Mouse (Mus musculus) midbrain, embryonic 15.5 days (tissue): ENCODE measurements around the gene Aprt. TPM values are rescaled to one million over a fixed set of nuclear protein-coding genes. Genes with fewer than 3 reads are reported as not detected.
A peak's percentile ranks its signal among the peaks of the same experiment; 100 is the strongest.

Experiments
- ATAC-seq: fragments of 200-750 bp; cut with Nextera tagmentation; replicated peaks from 2 replicates; pipeline ENCODE4 v1.8.0; 2017; ENCODE audit warnings: moderate TSS enrichment
- H3K27ac ChIP-seq: fragments of 300-500 bp; sonication (generic); 2 replicates; pipeline ENCODE4 v1.5.1; 2015; ENCODE audit warnings: mild to moderate bottlenecking, inconsistent platforms
- H3K27me3 ChIP-seq: fragments of 300-500 bp; sonication (generic); replicated peaks from 2 replicates; pipeline ENCODE4 v1.6.1; 2015; ENCODE audit warnings: inconsistent platforms
- H3K36me3 ChIP-seq: fragments of 300-500 bp; sonication (generic); replicated peaks from 2 replicates; pipeline ENCODE4 v1.6.1; 2015; ENCODE audit warnings: inconsistent platforms
- H3K4me1 ChIP-seq: fragments of 300-500 bp; sonication (generic); 2 replicates; pipeline ENCODE4 v1.6.1; 2015; ENCODE audit warnings: inconsistent platforms
- H3K4me2 ChIP-seq: fragments of 300-500 bp; sonication (generic); 2 replicates; pipeline ENCODE4 v1.6.1; 2015; ENCODE audit warnings: inconsistent platforms, mild to moderate bottlenecking, moderate library complexity
- H3K4me3 ChIP-seq: fragments of 300-500 bp; sonication (generic); 2 replicates; pipeline ENCODE4 v1.5.1; 2015; ENCODE audit warnings: mild to moderate bottlenecking, inconsistent platforms
- H3K9ac ChIP-seq: fragments of 300-500 bp; sonication (generic); 2 replicates; pipeline ENCODE4 v1.6.1; 2015; ENCODE audit warnings: mild to moderate bottlenecking, inconsistent platforms
- H3K9me3 ChIP-seq: fragments of 300-500 bp; sonication (generic); 2 replicates; pipeline ENCODE4 v1.6.1; 2016; ENCODE audit warnings: inconsistent platforms
- WGBS: fragments of 180-500 bp; shearing (Covaris S2); methylation state at CpG from one replicate; pipeline ENCODE4 v1.1.7; 2015; ENCODE audit warnings: mixed read lengths; 5-methylcytosine and 5-hydroxymethylcytosine counted together
- polyA plus RNA-seq: library from polyadenylated mRNA; unstranded; fragments of >200 nt; fragmentation: Nextera tagmentation; extraction: Ambion mirVana; gene quantifications from 2 replicates; pipeline ENCODE4 v1.2.1, GENCODE M21; 2015

The Aprt gene
- polyA plus RNA-seq, 1 experiment from 2014 or later: 166 TPM

DNA sequence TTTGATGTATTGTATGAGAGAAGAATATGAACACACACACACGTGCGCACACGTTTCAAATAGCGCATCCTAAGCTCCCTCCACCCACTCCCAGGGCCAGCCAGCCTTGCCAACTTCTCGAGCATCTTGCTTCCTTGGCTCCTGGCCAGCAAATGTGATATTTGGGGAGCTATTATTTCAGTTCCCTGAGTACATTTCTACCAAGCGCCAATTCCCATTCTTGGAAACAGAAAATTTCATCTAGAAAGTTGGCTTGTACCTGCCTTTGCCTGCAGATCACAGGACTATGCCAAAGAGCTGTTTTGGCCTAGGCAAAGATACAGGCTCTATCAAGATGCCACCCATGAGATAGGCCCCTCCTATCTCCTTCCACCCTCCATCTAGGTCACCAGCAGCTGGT is 21.9 kb downstream of the Aprt start:
- 82% methylated on average over 6 of the region's 6 CpGs for WGBS
- ATAC-seq: no peak
- Histone ChIP-seq H3K9ac (no peak overlapping the region), H3K36me3 (no peaks in the 10 kb centered on the region), H3K9me3 (no peaks in the 10 kb centered on the region), H3K4me2 (no peak overlapping the region), H3K27ac (no peak overlapping the region), H3K4me3 (no peak overlapping the region), H3K4me1 (peaks cover 14% of the 10 kb centered on the region), H3K27me3 (peaks cover 20% of the 10 kb centered on the region)

DNA sequence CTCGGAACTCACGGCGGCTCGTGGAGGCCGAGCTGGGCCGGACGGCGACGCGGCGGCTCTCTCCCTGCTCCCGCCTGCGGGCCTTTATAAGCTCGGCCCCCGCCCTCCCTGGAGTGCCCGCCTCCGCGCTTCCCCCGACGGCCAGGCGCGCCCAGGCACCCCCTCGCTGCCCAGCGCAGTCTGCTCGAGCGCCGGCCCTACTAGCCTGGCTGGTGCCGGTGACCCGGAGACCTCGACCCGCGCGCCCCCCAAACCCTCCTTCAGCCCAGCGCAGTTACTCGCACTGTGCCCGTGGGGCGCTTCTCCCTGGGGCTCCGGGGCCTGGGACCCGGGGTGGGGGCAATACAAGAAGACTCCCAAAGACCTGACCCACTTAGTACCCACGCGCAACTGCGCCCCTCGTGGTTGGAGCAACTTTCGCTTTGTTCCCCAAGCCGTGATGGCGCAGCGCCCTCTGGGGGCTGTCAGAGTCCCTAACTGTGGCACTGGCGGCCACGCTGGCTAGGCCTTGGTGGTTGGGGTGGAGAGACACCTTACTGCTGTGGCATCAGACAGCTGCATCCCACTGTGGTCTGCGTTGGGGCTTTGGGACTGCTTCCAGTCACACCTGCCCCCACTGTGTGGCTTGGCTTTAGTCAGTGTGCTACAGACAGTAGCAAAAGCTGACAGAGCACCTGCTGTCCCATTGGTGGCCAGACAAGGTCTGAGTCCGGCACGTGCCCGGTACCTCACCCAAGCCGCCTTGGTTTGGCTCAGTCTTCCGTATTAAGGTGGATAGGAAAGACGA is 25.3 kb downstream of the Aprt start, which contains the start of gene Piezo1:
TSS of gene Piezo1 (minus strand) at position 65 of the 787 bp plus-strand sequence.
- peaks cover 32% of the 10 kb centered on the region for H3K27me3 ChIP-seq
- WGBS: 12% methylated on average over 56 of the region's 56 CpGs
- no peaks in the 10 kb centered on the region for H3K36me3 ChIP-seq
- ATAC-seq: peak; percentile 42; the same call in 1 of the 2 replicates
- H3K4me2 ChIP-seq: peak within 1 kb of the TSS; percentile 89
- H3K4me1 ChIP-seq: peaks cover 14% of the 10 kb centered on the region
- peak within 1 kb of the TSS; percentile 46 for H3K9ac ChIP-seq
- no peak within 1 kb of the TSS for H3K27ac ChIP-seq
- H3K9me3 ChIP-seq: no peaks in the 10 kb centered on the region
- peak within 1 kb of the TSS; percentile 53 for H3K4me3 ChIP-seq

DNA sequence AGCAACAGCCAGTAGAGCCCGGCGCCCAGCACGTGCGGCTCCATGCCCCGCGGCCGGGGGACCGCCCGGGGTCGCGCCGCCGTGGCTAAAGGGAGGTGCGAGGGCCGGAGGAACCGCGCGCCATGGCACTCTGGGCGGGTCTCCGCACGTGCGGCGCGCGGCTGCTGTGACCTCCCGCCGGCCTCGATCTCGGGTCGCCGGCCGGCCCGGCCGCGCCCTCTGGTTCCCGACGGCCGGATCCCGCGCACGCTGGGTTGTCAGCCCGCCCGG is 25.8 kb downstream of the Aprt start:
- Histone ChIP-seq H3K36me3 (no peaks in the 10 kb centered on the region), H3K27ac (no peak overlapping the region), H3K4me2 (peak overlapping the region; percentile 89), H3K9me3 (no peaks in the 10 kb centered on the region), H3K9ac (peak overlapping the region; percentile 46), H3K27me3 (peaks cover 32% of the 10 kb centered on the region), H3K4me1 (peaks cover 14% of the 10 kb centered on the region), H3K4me3 (peak overlapping the region; percentile 53)
- 0% methylated on average over 43 of the region's 43 CpGs for WGBS
- ATAC-seq: no peak; the same call in 1 of the 2 replicates

DNA sequence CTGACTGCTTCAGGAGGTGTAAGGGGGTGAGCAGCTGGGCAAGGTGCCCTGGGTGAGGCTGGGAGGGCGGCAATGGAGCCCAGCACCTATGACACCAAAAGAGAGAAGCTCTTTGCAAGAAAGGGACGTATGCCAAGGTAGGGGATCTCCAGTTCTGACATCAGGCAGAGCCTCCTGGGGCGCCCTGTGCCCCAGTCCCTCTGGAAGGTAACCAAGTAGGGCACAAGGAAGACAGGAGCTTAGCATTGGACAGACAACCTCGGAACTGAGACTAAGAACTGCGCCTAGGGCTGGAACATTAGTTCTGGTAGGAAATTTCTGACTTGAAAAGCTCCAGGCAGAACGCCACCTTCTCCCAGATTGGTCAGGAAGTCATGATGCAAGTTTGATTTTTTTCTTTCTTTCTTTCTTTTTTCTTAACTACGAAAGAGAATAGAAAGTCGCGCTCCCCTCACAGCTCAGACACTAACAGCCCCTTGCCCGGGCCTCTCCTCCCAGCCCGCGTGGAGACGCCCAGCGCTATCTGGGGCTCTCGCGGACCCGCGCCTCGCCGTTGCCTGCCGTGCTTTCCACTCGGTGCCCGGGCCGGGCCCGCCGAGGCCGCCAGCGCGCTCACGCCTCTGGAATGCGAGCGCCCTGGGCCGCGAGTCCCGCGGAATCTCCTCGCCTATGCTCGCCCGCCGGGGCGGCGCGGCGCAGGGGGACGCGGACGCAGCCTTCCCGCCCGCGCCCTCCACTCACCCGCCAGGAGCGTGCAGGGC is 26.3 kb downstream of the Aprt start:
- peak overlapping the region; percentile 53 for H3K4me3 ChIP-seq
- H3K4me2 ChIP-seq: peak overlapping the region; percentile 89
- peak; percentile 58; the same call in 1 of the 2 replicates for ATAC-seq
- no peak overlapping the region for H3K27ac ChIP-seq
- peak overlapping the region; percentile 46 for H3K9ac ChIP-seq
- H3K36me3 ChIP-seq: no peaks in the 10 kb centered on the region
- 5% methylated on average over 48 of the region's 52 CpGs for WGBS
- no peaks in the 10 kb centered on the region for H3K9me3 ChIP-seq
- H3K4me1 ChIP-seq: peaks cover 14% of the 10 kb centered on the region
- peaks cover 32% of the 10 kb centered on the region for H3K27me3 ChIP-seq

DNA sequence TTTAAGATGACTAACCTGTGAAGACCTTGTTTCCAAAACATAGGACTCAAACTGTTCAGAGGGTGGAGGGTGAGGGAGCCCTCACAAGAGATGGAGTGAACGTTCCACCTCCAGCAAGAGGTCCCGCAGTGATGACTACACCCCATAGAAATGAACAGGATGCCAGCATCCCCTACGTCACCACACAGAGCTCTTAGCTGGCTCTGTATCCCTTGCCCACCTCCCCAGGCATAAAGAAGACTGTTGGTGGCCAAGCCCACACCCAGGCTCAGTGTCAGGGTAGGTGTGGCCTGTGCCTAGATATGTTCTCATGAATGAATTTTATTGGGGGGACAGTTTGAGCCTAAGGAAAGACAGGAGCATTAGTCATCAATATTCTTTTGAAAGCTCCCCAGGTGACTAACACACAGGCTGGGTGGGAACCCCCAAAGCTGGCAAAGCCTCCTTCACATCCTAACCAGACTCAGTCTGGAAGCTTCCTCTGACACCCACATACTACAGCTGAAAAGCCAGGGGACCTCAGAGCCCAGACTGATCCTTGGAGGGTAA is 27.7 kb downstream of the Aprt start:
- Histone ChIP-seq H3K9ac (peak overlapping the region; percentile 5; the same call in 1 of the 2 replicates), H3K4me2 (no peak overlapping the region), H3K4me3 (no peak overlapping the region), H3K27me3 (peaks cover 32% of the 10 kb centered on the region), H3K9me3 (no peaks in the 10 kb centered on the region), H3K36me3 (no peaks in the 10 kb centered on the region), H3K4me1 (peaks cover 14% of the 10 kb centered on the region), H3K27ac (no peak overlapping the region)
- ATAC-seq: no peak
- 72% methylated on average over 3 of the region's 3 CpGs for WGBS

DNA sequence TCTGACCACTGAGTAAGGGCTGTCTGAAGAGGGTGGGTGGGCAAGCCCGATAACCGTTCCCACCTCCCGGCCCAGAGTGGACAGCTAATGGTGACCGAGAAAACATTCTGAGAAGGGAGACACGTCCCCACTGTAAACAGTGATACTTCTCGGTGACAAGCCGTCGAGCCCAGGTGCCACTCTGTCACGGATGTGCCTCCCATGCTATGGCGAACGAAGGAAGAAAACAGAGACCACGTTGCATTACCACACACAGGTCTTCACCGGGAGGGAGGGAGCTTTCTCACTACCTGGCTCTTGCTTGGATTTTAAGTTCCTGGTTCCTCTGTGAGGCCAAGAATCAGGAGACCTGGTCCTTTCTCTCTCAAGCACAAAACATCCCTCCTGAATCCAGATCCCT is 28.4 kb downstream of the Aprt start:
- H3K9ac ChIP-seq: no peak overlapping the region
- no peak overlapping the region for H3K4me3 ChIP-seq

DNA sequence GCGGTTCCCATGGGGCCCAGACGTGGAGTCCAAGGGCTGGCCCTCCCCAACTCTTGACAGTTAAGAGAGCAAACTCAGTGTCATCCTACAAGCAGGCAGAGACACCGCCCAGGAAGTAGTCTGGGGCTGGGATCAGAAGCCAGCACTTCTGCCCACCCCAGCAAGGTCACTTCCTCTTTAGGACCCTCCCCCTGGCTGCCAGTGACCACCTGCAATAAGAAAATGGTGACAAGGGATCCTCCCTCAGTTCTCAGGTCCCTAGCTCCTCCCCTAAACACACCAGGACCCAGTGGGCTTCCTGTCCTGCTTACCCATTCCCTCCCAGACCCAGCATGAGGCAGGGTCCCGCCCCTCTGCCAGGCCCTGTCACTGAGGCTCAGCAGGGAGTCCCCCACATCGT is 28.9 kb downstream of the Aprt start:
- ATAC-seq: no peak
- H3K4me3 ChIP-seq: no peak overlapping the region
- WGBS: 42% methylated on average over 5 of the region's 5 CpGs
- no peaks in the 10 kb centered on the region for H3K9me3 ChIP-seq
- no peaks in the 10 kb centered on the region for H3K36me3 ChIP-seq
- H3K4me2 ChIP-seq: no peak overlapping the region
- H3K4me1 ChIP-seq: peaks cover 14% of the 10 kb centered on the region
- H3K9ac ChIP-seq: no peak overlapping the region
- H3K27me3 ChIP-seq: peaks cover 32% of the 10 kb centered on the region
- H3K27ac ChIP-seq: no peak overlapping the region

More for the DNA sequence above, 28.4 kb downstream of the Aprt start:
- Histone ChIP-seq H3K27me3 (peaks cover 32% of the 10 kb centered on the region), H3K27ac (no peak overlapping the region), H3K9me3 (no peaks in the 10 kb centered on the region), H3K4me2 (no peak overlapping the region), H3K4me1 (peaks cover 14% of the 10 kb centered on the region), H3K36me3 (no peaks in the 10 kb centered on the region)
- WGBS: 72% methylated on average over 13 of the region's 13 CpGs
- ATAC-seq: no peak

DNA sequence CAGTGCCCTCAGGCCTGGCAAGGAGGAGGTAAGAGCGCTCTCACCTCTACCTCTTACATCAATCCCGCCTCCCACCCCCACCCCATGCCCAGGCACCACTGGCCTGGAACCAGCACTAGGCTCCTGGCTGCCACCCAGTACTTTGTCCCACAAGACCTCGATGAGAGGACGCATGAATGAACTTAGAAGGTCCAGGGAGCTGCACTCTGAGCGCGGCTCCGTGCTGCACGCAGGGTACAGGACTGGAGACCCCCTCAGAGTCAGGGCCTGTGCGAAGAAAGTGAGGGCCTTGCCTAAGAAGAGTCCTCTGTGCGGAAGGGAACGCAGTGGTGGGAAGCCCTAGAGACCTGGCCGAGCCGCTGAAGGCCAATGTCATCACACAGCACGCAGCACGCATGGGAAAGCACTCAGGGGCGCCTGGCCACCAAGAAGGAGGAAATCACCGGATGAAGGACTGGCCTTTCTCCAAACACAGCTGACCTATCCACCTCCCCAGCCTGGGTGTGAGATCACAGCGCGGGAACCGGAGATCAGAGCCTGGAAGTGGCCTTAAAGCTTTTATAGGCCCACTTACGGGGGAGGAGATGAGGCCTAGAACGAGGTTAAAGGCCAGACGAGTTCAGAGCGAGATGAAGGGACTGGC is 29.8 kb downstream of the Aprt start:
- H3K4me1 ChIP-seq: peaks cover 14% of the 10 kb centered on the region
- H3K9ac ChIP-seq: no peak overlapping the region
- ATAC-seq: no peak
- H3K36me3 ChIP-seq: no peaks in the 10 kb centered on the region
- H3K27ac ChIP-seq: no peak overlapping the region
- no peaks in the 10 kb centered on the region for H3K9me3 ChIP-seq
- no peak overlapping the region for H3K4me2 ChIP-seq
- 69% methylated on average over 24 of the region's 24 CpGs for WGBS
- no peak overlapping the region for H3K4me3 ChIP-seq
- H3K27me3 ChIP-seq: peaks cover 32% of the 10 kb centered on the region

DNA sequence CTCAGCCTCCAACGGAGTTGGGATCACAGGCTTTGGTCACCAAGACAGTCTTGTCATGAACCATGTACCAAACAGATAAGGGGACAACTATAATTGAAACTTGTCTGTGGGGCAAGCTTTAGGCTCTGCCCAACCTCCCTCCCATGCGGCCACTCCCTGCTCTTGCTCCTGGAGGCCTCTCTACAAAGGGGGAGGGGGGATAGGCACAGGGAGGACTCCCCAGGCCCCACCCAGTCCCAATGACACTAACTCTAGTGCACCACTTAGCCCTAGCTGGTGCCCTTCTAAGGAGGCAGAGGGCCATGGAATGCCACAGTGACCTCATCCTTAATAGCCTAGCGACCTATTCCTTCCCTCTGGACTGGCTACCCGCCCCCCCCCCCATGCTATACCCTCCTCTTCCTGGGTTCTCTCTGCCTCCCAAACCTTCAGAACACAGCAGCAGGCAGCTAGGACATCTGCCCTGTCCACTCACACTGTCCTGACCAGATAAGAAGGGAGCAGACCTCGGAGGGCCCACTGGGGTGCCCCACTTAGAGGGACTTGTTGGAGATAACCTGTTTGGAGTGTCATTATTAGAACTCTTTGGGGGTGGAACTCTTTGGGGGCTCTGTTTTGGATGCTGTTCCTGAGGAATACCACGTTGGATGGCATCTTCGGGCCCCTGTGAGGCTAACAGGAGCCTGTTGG is 30.5 kb downstream of the Aprt start:
- H3K4me1 ChIP-seq: peaks cover 13% of the 10 kb centered on the region
- peaks cover 24% of the 10 kb centered on the region for H3K27me3 ChIP-seq
- no peak overlapping the region for H3K27ac ChIP-seq
- no peak overlapping the region for H3K4me2 ChIP-seq
- no peak overlapping the region for H3K9ac ChIP-seq
- H3K9me3 ChIP-seq: no peaks in the 10 kb centered on the region
- no peak for ATAC-seq
- no peaks in the 10 kb centered on the region for H3K36me3 ChIP-seq
- WGBS: 86% methylated on average over 7 of the region's 7 CpGs
- no peak overlapping the region for H3K4me3 ChIP-seq

DNA sequence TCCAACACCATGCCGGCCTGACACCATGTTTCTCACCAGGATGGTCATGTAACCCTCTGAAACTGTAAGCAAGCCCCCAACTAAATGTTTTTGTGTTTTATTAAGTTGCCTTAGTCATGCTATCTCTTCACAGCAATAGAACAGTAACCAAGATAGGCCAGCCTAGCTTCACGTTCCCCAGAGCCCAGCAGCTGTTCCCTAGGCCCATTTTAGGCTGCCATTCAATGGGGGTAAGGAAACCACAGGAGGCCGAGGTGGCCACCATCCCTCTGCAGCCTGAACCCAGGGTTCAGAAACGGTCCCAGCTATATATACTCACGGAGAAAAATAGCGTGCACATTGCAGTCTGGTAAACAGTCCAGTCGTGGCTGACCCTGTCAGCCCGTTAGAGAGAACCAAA is 32.6 kb downstream of the Aprt start:
- Histone ChIP-seq H3K9me3 (no peaks in the 10 kb centered on the region), H3K27ac (no peak overlapping the region), H3K4me1 (no peaks in the 10 kb centered on the region), H3K36me3 (no peaks in the 10 kb centered on the region), H3K9ac (no peak overlapping the region), H3K4me3 (no peak overlapping the region), H3K27me3 (peaks cover 5% of the 10 kb centered on the region; the same call in 1 of the 2 replicates), H3K4me2 (no peak overlapping the region)
- ATAC-seq: no peak
- WGBS: 90% methylated on average over 8 of the region's 8 CpGs

DNA sequence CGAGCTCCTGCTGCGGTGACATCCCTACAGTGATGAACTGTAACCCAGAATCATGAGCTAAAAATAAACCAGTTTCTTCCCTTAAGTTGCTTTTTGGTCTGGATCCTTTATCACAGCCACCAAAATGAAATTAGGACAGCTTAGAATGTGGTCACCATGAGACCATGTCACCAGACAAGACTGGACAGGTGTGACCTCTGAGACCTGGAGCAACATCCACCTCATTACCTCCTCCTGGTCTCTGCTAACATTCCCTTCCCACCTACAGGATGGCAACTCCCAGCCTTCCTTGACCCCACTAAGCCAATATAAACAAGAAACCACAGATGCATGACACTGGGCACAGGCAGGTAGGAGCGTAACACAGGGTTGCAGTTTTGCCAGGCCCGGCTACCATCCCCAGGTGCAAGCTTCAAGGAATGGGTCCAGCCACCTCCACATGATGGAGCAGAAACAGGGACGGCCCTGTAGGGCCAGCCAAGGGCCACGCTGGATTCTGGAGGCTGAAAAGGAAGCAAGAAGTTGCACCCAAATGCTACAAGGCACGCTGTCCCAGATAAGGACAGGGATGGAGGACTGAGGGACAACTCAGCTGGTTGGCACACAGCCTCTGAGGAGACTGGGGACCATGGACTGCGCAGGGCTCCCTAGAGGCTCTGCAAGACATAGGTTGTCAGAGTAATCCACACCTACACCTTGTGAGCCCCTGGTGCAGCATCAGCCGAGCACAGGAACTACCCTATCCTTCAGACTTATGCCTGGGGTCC is 38.2 kb downstream of the Aprt start:
- 89% methylated on average over 9 of the region's 9 CpGs for WGBS
- no peak overlapping the region for H3K4me2 ChIP-seq
- H3K27me3 ChIP-seq: no peaks in the 10 kb centered on the region
- no peak overlapping the region for H3K4me3 ChIP-seq
- no peaks in the 10 kb centered on the region for H3K9me3 ChIP-seq
- no peaks in the 10 kb centered on the region for H3K4me1 ChIP-seq
- H3K9ac ChIP-seq: no peak overlapping the region
- no peak for ATAC-seq
- H3K36me3 ChIP-seq: no peaks in the 10 kb centered on the region
- H3K27ac ChIP-seq: no peak overlapping the region
